Mouse (Mus musculus) testis, adult 2 months (tissue): ENCODE measurements at regions not wholly inside any gene's neighbourhood (a gene's known extent, or its start where the extent isn't known, plus 50 kb on each side); places are given as distances from the start of the nearest gene placed in this dataset.

Experiments
- H3K27ac ChIP-seq: fragments of 200-500 bp; 2 replicates; pipeline ENCODE4 v1.5.1; 2012; ENCODE audit warnings: low read depth, low read length; ENCODE audit not compliant: control insufficient read depth, insufficient read depth
- H3K27me3 ChIP-seq: fragments of 200-500 bp; 2 replicates; pipeline ENCODE4 v1.6.1; 2012; ENCODE audit warnings: mild to moderate bottlenecking, low read length, moderate library complexity; ENCODE audit not compliant: control insufficient read depth, insufficient read depth
- H3K36me3 ChIP-seq: fragments of 200-500 bp; 2 replicates; pipeline ENCODE4 v1.6.1; 2012; ENCODE audit warnings: mild to moderate bottlenecking, low read length; ENCODE audit not compliant: control insufficient read depth, insufficient read depth
- H3K4me1 ChIP-seq: fragments of 200-500 bp; 2 replicates; pipeline ENCODE4 v1.6.1; 2012; ENCODE audit warnings: low read length; ENCODE audit not compliant: control insufficient read depth, insufficient read depth
- H3K4me3 ChIP-seq: fragments of 200-500 bp; 2 replicates; pipeline ENCODE4 v1.5.1; 2012; ENCODE audit warnings: low read depth, mild to moderate bottlenecking, low read length, moderate library complexity, mixed read lengths; ENCODE audit not compliant: control insufficient read depth
- CTCF ChIP-seq: fragments of 200-500 bp; IDR thresholded peaks from 2 replicates; pipeline ENCODE4 v1.5.1; 2012; ENCODE audit warnings: low read depth, mild to moderate bottlenecking, inconsistent platforms, low read length, moderate library complexity; ENCODE audit not compliant: control insufficient read depth, insufficient read depth, insufficient replicate concordance
- POLR2A ChIP-seq: fragments of 200-500 bp; IDR thresholded peaks from 2 replicates; pipeline ENCODE4 v1.6.1; 2012; ENCODE audit warnings: low read depth, mild to moderate bottlenecking, inconsistent platforms, low read length, moderate library complexity; ENCODE audit not compliant: control insufficient read depth

- no peak for TF ChIP-seq POLR2A
- no peak for TF ChIP-seq CTCF
- no peaks in the 10 kb centered on the region for H3K4me1 ChIP-seq
These were observed 176.4 kb downstream of the Nucb2 start for GRCm38 (mm10) chr7:116680523-116680922.

DNA sequence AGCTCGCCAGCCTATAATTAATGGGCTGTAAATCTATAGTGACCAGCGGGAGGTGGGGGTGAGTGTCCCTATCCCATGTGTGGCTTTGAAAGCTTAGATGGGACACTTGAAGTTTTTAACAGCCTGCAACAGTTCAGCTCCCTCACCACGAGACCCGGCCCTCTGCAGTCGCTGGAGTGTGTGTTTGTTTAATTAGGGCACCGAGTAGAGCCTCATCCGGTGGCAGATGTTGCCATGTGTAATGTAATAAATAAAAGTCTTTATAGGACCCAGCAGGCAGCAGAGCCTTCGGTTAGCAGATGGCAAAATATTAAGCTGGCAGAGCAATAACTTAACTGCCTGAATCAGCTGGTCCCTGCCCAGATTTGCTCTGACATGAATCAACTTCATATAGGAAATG lies 177.1 kb downstream of the Nucb2 start:
- H3K27ac ChIP-seq, result no peak overlapping the region
- no peaks in the 10 kb centered on the region for H3K36me3 ChIP-seq
- H3K27me3 ChIP-seq, result no peaks in the 10 kb centered on the region
- H3K4me3 ChIP-seq, result no peak overlapping the region
- no peaks in the 10 kb centered on the region for H3K4me1 ChIP-seq
- no peak for TF ChIP-seq CTCF
- TF ChIP-seq POLR2A, result no peak

More at GRCm38 (mm10) chr7:116680523-116680922, 176.4 kb downstream of the Nucb2 start:
- Histone ChIP-seq H3K4me3 (no peak overlapping the region), H3K27me3 (no peaks in the 10 kb centered on the region), H3K27ac (no peak overlapping the region), H3K36me3 (no peaks in the 10 kb centered on the region)

GRCm38 (mm10) chr7:116700409-116700808 lies 196.2 kb downstream of the Nucb2 start:
- Histone ChIP-seq H3K27ac (no peak overlapping the region), H3K4me3 (no peak overlapping the region), H3K27me3 (no peaks in the 10 kb centered on the region), H3K36me3 (no peaks in the 10 kb centered on the region), H3K4me1 (peaks cover 5% of the 10 kb centered on the region)
- no peak for TF ChIP-seq POLR2A
- TF ChIP-seq CTCF, result no peak

- Histone ChIP-seq H3K27me3 (no peaks in the 10 kb centered on the region), H3K36me3 (no peaks in the 10 kb centered on the region), H3K27ac (no peak overlapping the region), H3K4me3 (no peak overlapping the region), H3K4me1 (peaks cover 5% of the 10 kb centered on the region)
- no peak for TF ChIP-seq POLR2A
- peak; percentile 95 for TF ChIP-seq CTCF
These were observed 197.5 kb downstream of the Nucb2 start for GRCm38 (mm10) chr7:116701466-116702342.

DNA sequence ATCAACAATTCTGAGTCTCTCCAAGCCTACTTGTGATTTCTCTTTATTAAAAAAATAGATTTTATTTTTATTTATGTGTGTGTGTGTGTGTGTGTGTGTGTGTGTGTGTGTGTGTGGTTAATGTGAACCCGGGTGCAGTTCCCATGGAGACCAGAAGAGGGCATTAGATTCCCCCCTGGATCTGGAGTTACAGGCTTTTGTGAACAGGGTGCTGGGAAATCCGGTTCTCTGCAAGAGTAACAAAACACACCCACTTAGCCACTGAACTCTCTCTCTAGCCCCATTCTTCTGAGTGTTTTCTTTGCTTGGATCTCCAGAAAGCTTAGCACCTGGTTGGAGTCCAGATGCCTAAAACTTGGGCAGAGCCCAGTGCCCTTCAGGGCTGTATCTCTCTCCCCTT lies 198.4 kb downstream of the Nucb2 start:
- no peak overlapping the region for H3K27ac ChIP-seq
- no peaks in the 10 kb centered on the region for H3K36me3 ChIP-seq
- H3K4me1 ChIP-seq, result peaks cover 5% of the 10 kb centered on the region
- no peak overlapping the region for H3K4me3 ChIP-seq
- TF ChIP-seq POLR2A (no peak), CTCF (no peak)
- no peaks in the 10 kb centered on the region for H3K27me3 ChIP-seq

DNA sequence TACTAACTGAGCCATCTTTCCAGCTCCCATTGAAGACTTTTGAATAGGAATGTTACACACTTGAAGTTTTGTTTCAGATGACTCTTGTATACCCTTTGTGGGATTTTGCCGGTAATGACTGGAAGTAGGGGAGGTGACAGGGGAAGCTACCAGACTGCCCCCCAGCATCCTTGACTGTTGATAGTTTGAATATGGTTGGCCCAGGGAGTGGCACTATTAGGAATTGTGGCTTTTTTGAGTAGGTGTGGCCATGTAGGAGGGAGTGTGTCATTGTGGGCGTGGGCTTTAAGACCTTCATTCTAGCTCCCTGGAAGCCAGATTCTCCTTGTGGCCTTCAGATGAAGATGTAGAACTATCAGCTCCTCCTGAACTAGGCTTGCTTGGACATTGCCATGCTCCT lies 207.4 kb downstream of the Nucb2 start:
- H3K36me3 ChIP-seq, result no peaks in the 10 kb centered on the region
- H3K27me3 ChIP-seq, result no peaks in the 10 kb centered on the region
- TF ChIP-seq CTCF, result no peak
- no peak for TF ChIP-seq POLR2A
- H3K27ac ChIP-seq, result no peak overlapping the region
- no peak overlapping the region for H3K4me3 ChIP-seq
- no peaks in the 10 kb centered on the region for H3K4me1 ChIP-seq

DNA sequence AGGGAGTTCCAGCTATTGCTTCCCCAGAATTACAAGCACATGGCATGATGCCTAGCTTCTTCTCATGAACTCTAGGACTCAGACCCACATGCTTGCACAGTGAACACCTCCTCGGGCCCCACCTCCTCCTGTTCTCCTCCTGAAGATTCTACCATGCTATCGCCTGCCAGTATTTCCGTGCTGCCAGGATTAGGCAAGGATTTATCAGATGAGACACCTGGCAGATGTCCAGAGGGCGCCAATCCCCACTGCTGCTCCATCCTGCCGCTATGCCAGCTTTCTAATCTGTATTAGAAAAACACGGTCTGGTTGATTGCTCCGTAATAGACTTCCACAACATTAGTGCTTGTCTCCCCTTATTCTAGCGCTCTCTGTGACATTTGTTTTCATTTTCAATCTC lies 209.0 kb downstream of the Nucb2 start:
- no peak overlapping the region for H3K27ac ChIP-seq
- H3K4me3 ChIP-seq, result no peak overlapping the region
- no peaks in the 10 kb centered on the region for H3K27me3 ChIP-seq
- no peak for TF ChIP-seq POLR2A
- H3K4me1 ChIP-seq, result no peaks in the 10 kb centered on the region
- H3K36me3 ChIP-seq, result no peaks in the 10 kb centered on the region
